Mouse (Mus musculus): ENCODE data around the gene Dusp22. TPM values are rescaled to one million over a fixed set of nuclear protein-coding genes. Genes with fewer than 3 reads are reported as not detected.

Dusp22 gene
- polyA plus RNA-seq, 1 experiment from 2014 or later, result 24.3 TPM

Other genes with a start within 250 kb of the Dusp22 start
- gene Uqcrfs1, start 114.6 kb upstream of the Dusp22 start, polyA plus RNA-seq (2016; fragmentation: Nextera tagmentation; extraction: Ambion mirVana), result 381 and 511 TPM in 2 replicates
- 0.04 and 0.15 TPM in 2 replicates for gene Irf4, start 89.2 kb downstream of the Dusp22 start, polyA plus RNA-seq (2016; fragmentation: Nextera tagmentation; extraction: Ambion mirVana)